Mouse (Mus musculus) CH12.LX (cell line): ENCODE measurements around the gene Nacc1. TPM values are rescaled to one million over a fixed set of nuclear protein-coding genes. Genes with fewer than 3 reads are reported as not detected.

Source experiments
- DNase-seq: peaks from one replicate; pipeline ENCODE4 v3.0.0-alpha.2; 2013; ENCODE audit errors: extremely low read depth
- H3K27ac ChIP-seq: 2 replicates; pipeline ENCODE4 v1.5.1; 2012; ENCODE audit warnings: low read depth, mild to moderate bottlenecking, control low read depth, moderate library complexity; ENCODE audit not compliant: insufficient read depth
- H3K27me3 ChIP-seq: replicated peaks from 2 replicates; pipeline ENCODE3; 2012; ENCODE audit warnings: inconsistent platforms
- H3K36me3 ChIP-seq, 2 experiments: replicated peaks in 1 of 2; 2 replicates each; pipeline versions ENCODE3 to v1.6.1; 2012; ENCODE audit warnings: inconsistent platforms in 1 of 2, low read length in 1 of 2, mild to moderate bottlenecking in 1 of 2, mixed read lengths in 1 of 2, moderate library complexity in 1 of 2; ENCODE audit not compliant: control insufficient read depth in 1 of 2, insufficient read depth in 1 of 2
- H3K4me1 ChIP-seq, 2 experiments: 2 replicates each; pipeline ENCODE4 v1.6.1; 2012; ENCODE audit warnings: inconsistent platforms in 1 of 2, moderate library complexity in 1 of 2; ENCODE audit not compliant: insufficient read depth in 2 of 2, control insufficient read depth in 1 of 2
- H3K4me2 ChIP-seq: 2 replicates; pipeline ENCODE4 v1.6.1; 2012; ENCODE audit warnings: low read depth, mild to moderate bottlenecking, control low read depth; ENCODE audit not compliant: poor library complexity, insufficient read depth, severe bottlenecking
- H3K4me3 ChIP-seq, 3 experiments: fragments of 150-350 bp in 1 of 3; sonication (generic) in 1 of 3; replicated peaks in 1 of 3; 2 replicates each; pipeline versions ENCODE3 to v1.5.1; 2011 to 2012; ENCODE audit warnings: low read depth in 2 of 3, low read length in 2 of 3, mild to moderate bottlenecking in 2 of 3, moderate library complexity in 2 of 3, control low read depth in 1 of 3, improper control_type of control experiment in 1 of 3, inconsistent platforms in 1 of 3, mixed read lengths in 1 of 3; ENCODE audit not compliant: poor library complexity in 1 of 3
- H3K79me2 ChIP-seq: replicated peaks from 2 replicates; pipeline ENCODE4 v1.6.1; 2012; ENCODE audit warnings: mild to moderate bottlenecking, moderate library complexity; ENCODE audit not compliant: control insufficient read depth, poor library complexity, insufficient read depth, severe bottlenecking; ENCODE audit errors: extremely low read depth
- H3K9ac ChIP-seq: 2 replicates; pipeline ENCODE4 v1.6.1; 2012; ENCODE audit warnings: low read depth, mild to moderate bottlenecking, control low read depth, moderate library complexity; ENCODE audit not compliant: insufficient read depth
- H3K9me3 ChIP-seq: replicated peaks from 2 replicates; pipeline ENCODE3; 2012; ENCODE audit warnings: low read length, inconsistent platforms, mixed read lengths
- BHLHE40 ChIP-seq: IDR thresholded peaks from 2 replicates; pipeline ENCODE4 v1.6.1; 2011; ENCODE audit warnings: mild to moderate bottlenecking, low read depth, low read length, improper control_type of control experiment
- E2F4 ChIP-seq: IDR thresholded peaks from 2 replicates; pipeline ENCODE4 v1.6.1; 2011; ENCODE audit warnings: low read depth, low read length, improper control_type of control experiment; ENCODE audit not compliant: insufficient replicate concordance
- ELF1 ChIP-seq: IDR thresholded peaks from 2 replicates; pipeline ENCODE4 v1.6.1; 2014; ENCODE audit warnings: low read depth, mild to moderate bottlenecking, inconsistent platforms, low read length, improper control_type of control experiment
- EP300 ChIP-seq: IDR thresholded peaks from 2 replicates; pipeline ENCODE4 v1.6.1; 2011; ENCODE audit warnings: low read length, improper control_type of control experiment
- IRF4 ChIP-seq: IDR thresholded peaks from 2 replicates; pipeline ENCODE4 v1.6.1; 2014; ENCODE audit warnings: low read depth, mild to moderate bottlenecking, inconsistent platforms, low read length, improper control_type of control experiment
- JUN ChIP-seq: IDR thresholded peaks from 2 replicates; pipeline ENCODE4 v1.6.1; 2011; ENCODE audit warnings: low read depth, mild to moderate bottlenecking, low read length, improper control_type of control experiment, moderate library complexity; ENCODE audit not compliant: insufficient read depth
- MAX ChIP-seq: IDR thresholded peaks from 2 replicates; pipeline ENCODE4 v1.6.1; 2011; ENCODE audit warnings: low read length, improper control_type of control experiment
- MEF2A ChIP-seq: IDR thresholded peaks from 2 replicates; pipeline ENCODE4 v1.6.1; 2014; ENCODE audit warnings: low read depth, mild to moderate bottlenecking, inconsistent platforms, low read length, improper control_type of control experiment, borderline replicate concordance
- MXI1 ChIP-seq: IDR thresholded peaks from 2 replicates; pipeline ENCODE4 v1.6.1; 2011; ENCODE audit warnings: mild to moderate bottlenecking, low read depth, low read length, improper control_type of control experiment
- MYC ChIP-seq: IDR thresholded peaks from 2 replicates; pipeline ENCODE4 v1.6.1; 2011; ENCODE audit warnings: low read depth, mild to moderate bottlenecking, improper control_type of control experiment, low read length
- NELFE ChIP-seq: IDR thresholded peaks from 2 replicates; pipeline ENCODE4 v1.6.1; 2011; ENCODE audit warnings: low read depth, low read length, improper control_type of control experiment
- NRF1 ChIP-seq: IDR thresholded peaks from 2 replicates; pipeline ENCODE4 v1.6.1; 2014; ENCODE audit warnings: low read depth, mild to moderate bottlenecking, inconsistent platforms, low read length, improper control_type of control experiment, moderate library complexity
- PAX5 ChIP-seq: IDR thresholded peaks from 2 replicates; pipeline ENCODE4 v1.6.1; 2012; ENCODE audit warnings: low read length, inconsistent platforms, mixed read lengths
- TBP ChIP-seq: conservative IDR thresholded peaks from 2 replicates; pipeline ENCODE4 v1.6.1; 2011; ENCODE audit warnings: low read depth, low read length, improper control_type of control experiment
- TCF12 ChIP-seq: IDR thresholded peaks from 2 replicates; pipeline ENCODE4 v1.6.1; 2014; ENCODE audit warnings: low read depth, mild to moderate bottlenecking, inconsistent platforms, low read length, improper control_type of control experiment
- UBTF ChIP-seq: IDR thresholded peaks from 2 replicates; pipeline ENCODE4 v1.6.1; 2012; ENCODE audit warnings: low read depth, mild to moderate bottlenecking, inconsistent platforms, low read length, improper control_type of control experiment, moderate library complexity
- USF1 ChIP-seq: IDR thresholded peaks from 2 replicates; pipeline ENCODE4 v1.6.1; 2014; ENCODE audit warnings: low read depth, mild to moderate bottlenecking, inconsistent platforms, low read length, improper control_type of control experiment
- ZKSCAN1 ChIP-seq: IDR thresholded peaks from 2 replicates; pipeline ENCODE4 v1.6.1; 2012; ENCODE audit warnings: low read depth, inconsistent platforms, low read length, improper control_type of control experiment, borderline replicate concordance
- ZNF384 ChIP-seq: IDR thresholded peaks from 2 replicates; pipeline ENCODE4 v1.6.1; 2012; ENCODE audit warnings: low read depth, low read length, improper control_type of control experiment, inconsistent platforms
- dilution Hi-C: fragments of 300-500 bp; cut with MboI; formaldehyde crosslinking; loops from 2 replicates; pipeline ENCODE4 v1.14.3; 2020; ENCODE audit warnings: low sequenced_read_pairs; ENCODE audit not compliant: extremely low pct_unique_long_range_greater_than_20kb, extremely low pct_ligation_motif_present
- in situ Hi-C: fragments of 300-500 bp; cut with MboI; formaldehyde crosslinking; loops from 3 replicates; pipeline ENCODE4 v1.14.3; 2019; ENCODE audit warnings: low sequenced_read_pairs, low pct_ligation_motif_present, low pct_unique_long_range_greater_than_20kb, mixed read lengths
- polyA plus RNA-seq: library from polyadenylated mRNA; unstranded; fragments of >175 nt; gene quantifications from 2 replicates; pipeline ENCODE4 v1.2.1, GENCODE M21; 2012; ENCODE audit warnings: low read depth; ENCODE audit not compliant: insufficient read length
- total RNA-seq, 2 experiments: library from RNA; depleted of rRNA; stranded (reverse); fragments of 300-350 nt in 1 of 2; fragments of >200 nt in 1 of 2; gene quantifications; 2 replicates each; pipeline ENCODE4 v1.2.3; 2012 to 2014

The Nacc1 gene
- total and polyA plus RNA-seq, 3 experiments: 23.3 to 84.1 (median 45.1) TPM

GRCm38 (mm10) chr8:84718959-84719690, 31.5 kb upstream of the Nacc1 start:
- Histone ChIP-seq H3K27ac (no peak overlapping the region), H3K27me3 (peaks cover 61% of the 10 kb centered on the region), H3K4me2 (no peak overlapping the region), H3K4me3 (no peak overlapping the region), H3K36me3 (no peaks in the 10 kb centered on the region), H3K79me2 (no peaks in the 10 kb centered on the region), H3K9me3 (no peaks in the 10 kb centered on the region), H3K9ac (no peak overlapping the region), H3K4me1 (peaks cover 12 to 22% of the 10 kb centered on the region in 2 experiments)
- DNase-seq: no peak
- in situ Hi-C loops: loop anchor here (10.0 kb wide), 1 partner anchor 96 kb away; no protein-coding TSS in a partner anchor
- TF ChIP-seq BHLHE40: no peak
- no peak for TF ChIP-seq MXI1
- no peak for TF ChIP-seq USF1
- TF ChIP-seq EP300: no peak
- no peak for TF ChIP-seq MEF2A
- dilution Hi-C loops: no loop called here

GRCm38 (mm10) chr8:84718476-84718875, 30.8 kb upstream of the Nacc1 start:
- Histone ChIP-seq H3K9ac (no peak overlapping the region), H3K36me3 (no peaks in the 10 kb centered on the region), H3K4me3 (no peak overlapping the region), H3K4me2 (no peak overlapping the region), H3K27me3 (peaks cover 59% of the 10 kb centered on the region), H3K4me1 (peaks cover 11 to 20% of the 10 kb centered on the region in 2 experiments), H3K27ac (no peak overlapping the region), H3K9me3 (no peaks in the 10 kb centered on the region), H3K79me2 (no peaks in the 10 kb centered on the region)
- no peak for DNase-seq
- TF ChIP-seq NRF1 (no peak), JUN (no peak), TCF12 (no peak), MEF2A (no peak)
- in situ Hi-C loops: loop anchor here (10.0 kb wide), 1 partner anchor 96 kb away; no protein-coding TSS in a partner anchor
- dilution Hi-C loops: no loop called here

GRCm38 (mm10) chr8:84716790-84717189, 29.1 kb upstream of the Nacc1 start:
- no peaks in the 10 kb centered on the region for H3K36me3 ChIP-seq
- dilution Hi-C loops (no loop called here), in situ Hi-C loops (loop anchor here (10.0 kb wide), 1 partner anchor 98 kb away; no protein-coding TSS in a partner anchor)
- no peak overlapping the region for H3K4me2 ChIP-seq
- DNase-seq: no peak
- H3K4me1 ChIP-seq: peaks cover 3 to 23% of the 10 kb centered on the region in 2 experiments; a peak in 3 of 4 replicates
- no peaks in the 10 kb centered on the region for H3K9me3 ChIP-seq
- peaks cover 64% of the 10 kb centered on the region for H3K27me3 ChIP-seq
- no peak for TF ChIP-seq NELFE
- TF ChIP-seq ZKSCAN1: no peak
- TF ChIP-seq E2F4: no peak
- no peak for TF ChIP-seq ELF1
- no peak for TF ChIP-seq TBP
- no peak for TF ChIP-seq MEF2A
- TF ChIP-seq ZNF384: no peak
- TF ChIP-seq EP300: no peak
- no peak for TF ChIP-seq MAX
- no peak for TF ChIP-seq PAX5
- no peak for TF ChIP-seq MYC
- no peak for TF ChIP-seq IRF4
- no peak for TF ChIP-seq UBTF
- no peak overlapping the region for H3K4me3 ChIP-seq
- no peak overlapping the region for H3K9ac ChIP-seq
- H3K27ac ChIP-seq: no peak overlapping the region
- no peaks in the 10 kb centered on the region for H3K79me2 ChIP-seq
